Mouse (Mus musculus) liver, adult 2 months (tissue): ENCODE measurements around the gene Atp6v0d1.

Experiments
- CTCF ChIP-seq: fragments of 200-500 bp; IDR thresholded peaks from 2 replicates; pipeline ENCODE4 v1.5.1; 2011; ENCODE audit warnings: low read depth, low read length, control low read depth
- POLR2A ChIP-seq: fragments of 200-500 bp; IDR thresholded peaks from 2 replicates; pipeline ENCODE4 v1.6.1; 2011; ENCODE audit warnings: low read length, control low read depth; ENCODE audit not compliant: insufficient read depth; ENCODE audit errors: extremely low read depth

DNA sequence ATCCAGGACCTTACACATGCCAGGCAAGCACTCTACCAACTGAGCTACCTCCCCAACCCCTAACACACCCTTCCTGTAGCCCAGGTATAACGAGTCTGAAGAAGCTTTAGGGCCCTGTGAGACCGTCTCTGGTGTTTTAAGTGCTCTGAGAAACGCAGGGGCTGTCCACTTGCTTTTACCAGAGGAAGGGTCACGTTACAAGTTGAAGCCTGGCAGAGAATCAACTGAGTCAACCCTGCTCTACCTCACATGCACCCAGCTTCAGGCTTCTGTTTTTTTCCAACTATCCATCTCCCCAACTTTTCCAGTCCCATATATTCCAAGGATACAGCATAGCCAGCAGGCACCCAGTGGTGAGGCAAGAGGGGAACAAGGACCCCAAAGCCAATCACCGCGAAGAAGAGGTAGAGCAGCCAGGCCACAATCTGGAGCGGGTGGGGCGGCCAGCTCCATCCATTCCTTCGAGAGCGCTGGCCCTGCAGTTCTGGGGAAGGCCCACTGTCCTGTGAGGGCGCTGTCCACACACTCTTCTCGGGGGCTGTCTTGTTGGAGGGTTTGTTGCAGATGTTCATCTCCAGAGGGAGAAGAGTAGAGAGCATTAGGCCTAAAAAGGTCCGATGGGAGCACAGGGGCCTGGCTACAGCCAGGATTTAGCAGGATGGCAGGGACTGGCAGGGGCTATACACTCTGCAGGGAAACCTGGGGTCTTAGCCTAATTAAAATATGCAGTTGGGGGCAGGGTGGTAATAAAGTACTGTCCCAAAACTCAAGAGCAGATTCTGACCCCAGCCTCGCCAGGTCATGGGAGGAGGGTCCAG, 82.4 kb downstream of the Atp6v0d1 start:
- TF ChIP-seq CTCF: peak; percentile 40
- TF ChIP-seq POLR2A: no peak
